Mouse (Mus musculus): ENCODE data around the gene Phyhd1. TPM values are rescaled to one million over a fixed set of nuclear protein-coding genes. Genes with fewer than 3 reads are reported as not detected.

Phyhd1 gene
- total RNA-seq, 2 experiments from 2014 or later: 10.4 to 18.7 TPM

DNA sequence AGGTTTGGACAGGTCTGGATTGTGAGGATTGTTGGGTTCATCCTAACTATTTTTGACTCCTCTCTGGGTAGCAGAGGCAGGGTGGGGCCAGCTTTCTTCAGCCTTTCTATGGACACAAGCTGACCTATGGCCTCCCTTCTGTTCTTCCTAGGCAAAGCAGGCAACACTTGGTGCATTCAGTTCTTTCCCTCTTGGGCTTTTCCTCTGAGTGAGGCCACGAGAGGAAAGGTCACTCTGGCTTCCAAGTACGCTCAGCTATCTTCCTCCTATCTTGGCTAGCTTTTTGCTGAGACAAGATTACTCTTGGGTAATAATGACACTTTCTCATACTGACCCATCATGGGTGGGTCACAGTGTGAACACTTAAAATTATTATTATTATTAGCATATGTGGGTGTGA lies 17.2 kb downstream of the Phyhd1 start:
- no peak for DNase-seq (ENCODE audit: low spot score)

DNA sequence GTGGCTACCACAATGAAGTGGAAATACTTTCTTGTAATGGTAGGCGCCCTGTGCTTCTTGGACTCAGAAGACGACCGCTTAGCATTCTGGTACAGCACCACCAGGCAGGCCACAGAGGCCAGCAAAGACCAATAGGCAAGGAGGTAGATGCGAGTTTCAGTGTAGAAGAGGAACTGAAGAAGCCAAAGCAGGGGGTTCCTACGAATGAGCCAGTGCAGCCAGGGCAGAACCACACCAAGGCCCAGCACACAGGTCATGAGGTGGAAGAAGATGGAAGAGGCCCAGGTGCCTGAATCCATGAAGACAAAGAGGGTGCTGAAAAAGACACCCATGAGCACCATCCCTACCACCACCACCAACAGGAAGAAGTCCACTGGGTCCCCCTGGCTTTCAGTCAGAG lies 19.0 kb downstream of the Phyhd1 start:
- DNase-seq (ENCODE audit: low spot score): no peak

DNA sequence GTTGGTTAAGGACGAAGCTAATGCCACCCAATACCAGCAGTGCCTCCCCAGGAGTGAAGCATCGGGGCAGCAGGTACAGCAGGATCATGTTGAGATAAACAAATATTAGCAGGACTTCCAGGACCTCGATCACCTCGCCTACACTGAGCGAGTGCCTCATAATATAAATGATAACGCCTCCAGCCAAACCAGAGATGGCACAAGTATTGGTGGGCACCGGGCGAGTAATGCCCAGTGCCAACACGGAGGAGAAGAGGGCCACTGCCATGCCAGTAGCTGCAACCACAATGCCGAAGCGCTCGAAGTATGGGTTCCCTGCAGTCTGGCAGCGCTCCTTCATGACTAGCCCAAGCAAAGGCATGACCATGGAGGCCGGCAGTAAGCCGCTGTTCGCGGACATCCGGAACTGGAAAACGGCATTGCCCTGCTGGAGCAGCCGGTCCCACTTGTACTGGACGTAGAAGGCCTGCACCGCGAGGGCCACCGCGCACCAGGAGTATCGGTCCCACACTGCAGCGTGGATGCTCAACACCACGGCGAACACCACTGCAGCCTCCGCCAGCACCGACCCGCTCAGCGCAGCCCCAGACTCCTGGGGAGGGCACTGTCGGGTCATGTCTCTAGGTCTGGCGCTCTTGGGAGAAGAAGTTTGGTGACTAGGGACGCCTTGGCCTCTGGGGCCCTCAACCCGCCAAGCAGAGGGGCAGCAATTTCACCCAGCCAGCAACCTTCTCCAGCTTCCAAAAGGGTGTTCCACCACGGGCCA lies 19.6 kb downstream of the Phyhd1 start:
- no peak for DNase-seq (ENCODE audit: low spot score)

DNA sequence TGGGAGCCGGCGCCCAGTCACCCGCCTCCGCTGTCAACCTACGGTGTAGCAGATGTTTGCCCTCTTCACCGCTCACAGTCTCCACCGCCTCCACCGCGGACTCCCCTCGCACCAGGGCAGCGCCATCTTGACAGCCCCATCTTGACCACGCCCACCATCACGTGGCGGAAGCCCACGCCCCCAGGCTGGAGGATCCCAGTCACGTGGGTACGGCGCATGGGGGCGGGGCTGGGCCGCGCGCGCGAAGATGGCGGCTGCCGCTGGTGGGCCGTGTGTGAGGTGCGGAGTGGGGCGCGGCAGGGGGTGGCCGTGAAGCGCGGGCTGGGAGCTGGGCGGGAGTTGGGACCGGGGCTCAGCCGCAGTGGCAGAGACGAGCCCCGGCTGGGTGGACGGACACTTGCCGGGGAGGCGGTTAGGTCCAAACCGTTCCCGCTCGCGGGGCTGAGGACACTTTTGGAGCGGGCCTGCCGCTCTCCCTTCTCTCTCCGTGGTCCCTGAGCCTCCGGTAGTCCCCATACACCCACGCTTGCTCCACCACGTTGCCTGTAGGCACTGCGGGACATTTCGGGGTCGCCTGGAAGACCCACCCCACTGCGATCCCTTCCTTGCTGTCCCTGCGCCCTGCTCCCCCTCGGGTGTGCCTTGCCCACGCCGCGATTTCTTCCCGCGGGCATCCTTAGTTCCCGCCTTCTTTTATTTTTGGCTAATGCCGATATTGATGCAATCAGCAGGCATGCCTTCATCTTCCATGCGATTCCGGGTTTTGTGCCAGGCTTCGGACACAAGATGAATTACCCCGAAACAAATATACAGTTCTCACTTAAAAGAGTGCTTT lies 20.4 kb downstream of the Phyhd1 start, which contains the start of the genes Dolk and Nup188:
Gene Dolk (minus strand): TSS at position 143 of the 835 bp plus-strand sequence.
Gene Nup188 (plus strand): TSS at position 206 of the 835 bp plus-strand sequence.
- DNase-seq (ENCODE audit: low spot score): peak; percentile 96

DNA sequence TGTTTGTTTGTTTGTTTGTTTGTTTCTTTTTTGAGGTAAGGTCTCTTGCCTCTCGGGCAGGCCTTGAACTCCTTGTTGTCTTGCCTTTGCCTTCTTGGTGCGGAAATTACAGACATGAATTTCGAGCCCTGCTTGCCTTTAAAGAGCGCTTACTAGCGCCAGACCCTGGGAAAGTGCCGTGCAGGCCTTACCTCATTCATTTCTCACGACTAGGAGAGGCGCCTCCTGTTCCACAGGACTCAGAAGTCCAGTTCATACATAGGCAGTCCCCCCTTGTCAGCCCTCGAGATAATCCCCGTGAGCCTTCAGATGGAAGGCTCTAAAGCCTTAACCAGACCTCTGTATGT lies 21.0 kb downstream of the Phyhd1 start:
- no peak for DNase-seq (ENCODE audit: low spot score)

DNA sequence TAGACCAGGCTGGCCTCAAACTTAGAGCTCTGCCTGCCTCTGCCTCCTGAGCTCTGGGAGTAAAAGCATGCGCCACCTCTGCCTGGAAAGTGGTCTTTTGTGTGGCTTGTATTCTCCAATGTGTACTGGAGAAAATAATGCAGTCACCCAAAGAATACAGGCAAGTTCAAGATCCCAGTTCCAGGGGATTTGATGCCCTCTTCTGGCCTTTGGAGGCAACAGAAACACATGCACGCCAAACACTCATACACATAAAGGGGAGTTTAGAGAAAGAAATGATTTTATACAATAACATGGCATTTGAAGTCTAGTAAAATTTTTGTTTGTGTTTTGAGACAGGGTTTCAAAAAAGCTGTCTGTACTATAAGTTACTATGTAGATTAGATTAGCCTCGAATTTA lies 33.5 kb downstream of the Phyhd1 start:
- no peak for DNase-seq (ENCODE audit: low spot score)

DNA sequence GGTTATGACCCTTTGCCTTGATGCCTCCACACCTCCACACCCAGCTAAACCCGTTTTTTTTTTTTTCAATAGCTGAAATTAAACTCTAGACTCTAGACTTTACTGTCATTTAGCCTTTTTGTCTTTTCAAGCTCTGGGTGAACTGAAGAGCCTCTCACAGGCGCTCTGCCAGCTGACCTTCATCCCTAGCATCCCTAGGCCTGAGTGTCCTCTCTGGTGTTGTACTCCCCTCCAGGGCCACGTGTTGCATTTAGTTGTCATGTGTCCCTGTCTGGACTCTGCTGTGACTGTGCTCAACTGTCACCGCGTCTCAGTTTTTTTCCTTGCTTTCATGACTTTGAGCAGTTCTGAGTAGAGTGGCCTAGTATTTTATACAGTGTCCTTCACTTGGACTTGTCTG lies 34.0 kb downstream of the Phyhd1 start:
- DNase-seq (ENCODE audit: low spot score): no peak

DNA sequence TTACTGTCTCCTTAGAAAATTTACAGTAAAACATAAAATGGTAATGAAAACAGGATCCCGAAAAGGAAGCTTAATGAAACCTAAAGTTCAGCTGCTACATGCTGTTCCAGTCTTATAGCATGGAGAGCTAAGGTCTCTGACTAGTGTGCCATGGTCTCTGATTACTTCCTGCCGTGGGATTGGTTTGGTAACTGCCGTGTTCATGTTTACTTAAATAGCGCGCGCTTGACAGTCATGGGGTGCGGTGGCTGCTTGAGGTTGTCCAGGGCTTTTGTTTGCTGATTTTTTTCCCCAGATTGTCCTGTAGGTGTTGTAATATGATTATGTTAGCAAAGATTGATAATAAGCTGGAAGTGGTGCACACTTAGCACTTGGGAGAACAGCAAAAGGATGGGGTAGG lies 40.1 kb downstream of the Phyhd1 start:
- DNase-seq (ENCODE audit: low spot score): no peak

DNA sequence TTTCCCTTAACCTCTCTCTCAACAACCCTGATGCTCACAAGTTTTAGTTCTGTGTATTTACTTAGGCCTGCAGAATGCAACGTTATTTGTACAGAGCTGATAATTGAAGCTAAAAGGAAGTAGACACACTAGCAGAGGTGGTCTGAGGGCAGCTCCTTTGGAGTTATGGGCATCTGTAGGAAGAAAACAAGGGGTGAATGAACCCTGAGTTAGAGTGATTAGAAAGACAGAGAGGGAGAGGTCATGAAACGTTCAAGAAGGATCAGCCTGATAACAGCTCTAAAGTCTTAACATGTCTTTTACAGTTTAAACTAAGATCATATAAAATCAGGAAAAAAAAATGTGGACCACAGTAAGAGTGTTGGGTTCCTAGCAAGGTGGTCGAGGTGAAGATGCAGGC lies 43.3 kb downstream of the Phyhd1 start:
- DNase-seq (ENCODE audit: low spot score): no peak

DNA sequence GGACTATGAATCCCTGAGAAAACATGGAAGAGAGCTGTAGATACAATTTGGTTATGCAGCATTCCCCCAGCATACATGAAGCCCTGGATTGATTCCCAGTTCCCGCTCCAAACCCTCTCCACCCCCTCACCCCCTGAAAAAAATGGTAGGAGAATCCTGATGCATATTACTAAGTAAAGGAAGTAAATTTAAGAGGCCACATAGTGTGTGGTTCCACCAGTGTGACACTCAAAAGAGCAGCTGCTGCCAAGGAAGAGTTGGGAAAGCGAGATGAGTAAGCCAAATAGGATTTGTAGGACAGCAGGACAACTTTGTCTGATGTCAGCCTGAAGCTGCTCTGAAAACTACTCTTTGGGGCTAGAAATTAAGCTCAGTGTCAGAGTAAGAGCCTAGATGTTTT lies 45.5 kb downstream of the Phyhd1 start:
- no peak for DNase-seq (ENCODE audit: low spot score)

DNA sequence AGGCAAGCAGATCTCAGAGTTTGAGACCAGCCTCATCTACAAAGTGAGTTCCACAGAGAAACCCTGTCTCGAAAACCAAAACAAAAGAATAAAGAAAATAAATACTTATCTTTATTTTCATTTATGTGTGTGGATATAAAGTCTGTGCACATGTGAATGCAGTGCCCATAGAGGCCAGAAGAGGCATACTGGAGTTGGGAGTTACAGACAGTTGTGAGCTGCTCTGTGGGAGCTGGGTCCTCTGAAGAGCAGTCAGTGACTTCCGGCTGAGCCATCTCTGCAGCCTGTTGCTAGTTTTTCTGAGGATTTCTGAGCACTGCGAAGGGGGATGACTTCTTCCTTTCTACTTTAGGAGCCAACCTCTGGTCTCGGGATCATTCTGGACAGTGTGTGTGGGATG lies 50.1 kb downstream of the Phyhd1 start:
- DNase-seq (ENCODE audit: low spot score): no peak

DNA sequence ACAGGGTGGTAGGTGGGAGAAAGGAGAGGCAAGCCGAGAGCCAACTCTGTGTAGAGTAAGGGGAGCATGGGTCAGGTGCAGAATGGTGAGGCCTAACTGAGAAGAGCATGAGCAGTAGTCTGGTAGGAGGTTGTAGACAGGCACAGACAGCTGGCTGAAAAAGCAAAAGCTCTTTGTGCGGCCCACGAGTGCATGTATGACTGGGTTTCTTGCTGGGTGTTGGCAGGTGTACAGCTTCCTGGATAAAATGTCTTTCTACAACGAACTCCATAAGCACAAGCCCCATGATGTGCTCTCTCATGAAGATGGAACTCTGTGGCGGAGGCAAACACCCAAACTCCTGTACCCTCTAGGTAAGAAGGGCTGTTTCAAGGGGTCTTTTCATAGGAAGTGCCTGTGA lies 51.0 kb downstream of the Phyhd1 start:
- DNase-seq (ENCODE audit: low spot score): no peak

DNA sequence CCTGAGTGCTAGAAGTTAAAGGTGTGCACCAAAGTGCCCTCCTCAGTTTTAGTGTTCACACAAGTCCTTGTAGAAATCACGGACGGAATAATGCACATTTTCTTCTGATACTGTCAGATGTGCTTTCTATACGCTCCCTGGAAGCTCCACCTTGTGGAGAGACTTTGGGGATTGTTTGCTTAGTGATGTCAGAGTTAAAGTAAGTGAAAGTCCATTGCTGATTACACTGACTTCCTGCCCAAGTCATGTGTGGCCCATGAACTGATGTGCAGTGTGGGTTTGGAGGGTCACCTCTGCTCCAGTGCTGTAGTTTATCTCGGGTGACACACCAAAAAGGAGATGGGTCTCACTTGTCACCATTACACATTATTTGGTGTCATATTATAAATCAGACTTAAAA lies 53.3 kb downstream of the Phyhd1 start:
- DNase-seq (ENCODE audit: low spot score): no peak

DNA sequence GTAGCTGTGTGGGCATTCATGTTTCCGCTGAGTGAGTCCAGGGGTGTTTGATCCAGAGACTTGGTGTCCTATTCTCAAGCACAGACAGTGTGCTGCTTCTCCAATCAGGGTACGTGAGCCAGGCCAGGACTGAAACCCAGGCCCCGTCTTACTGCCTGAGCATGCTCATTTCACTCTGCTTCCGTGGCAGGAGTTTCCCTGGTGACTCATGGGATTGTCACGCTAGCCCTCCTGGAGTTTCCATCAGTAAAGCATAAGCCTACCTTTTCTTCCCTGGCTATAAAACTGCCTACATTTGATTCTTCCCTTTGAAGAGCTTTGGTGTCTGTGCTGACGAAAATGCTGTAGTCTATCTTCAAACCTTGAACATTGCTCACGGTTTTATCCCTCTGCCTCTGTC lies 57.1 kb downstream of the Phyhd1 start:
- no peak for DNase-seq (ENCODE audit: low spot score)

DNA sequence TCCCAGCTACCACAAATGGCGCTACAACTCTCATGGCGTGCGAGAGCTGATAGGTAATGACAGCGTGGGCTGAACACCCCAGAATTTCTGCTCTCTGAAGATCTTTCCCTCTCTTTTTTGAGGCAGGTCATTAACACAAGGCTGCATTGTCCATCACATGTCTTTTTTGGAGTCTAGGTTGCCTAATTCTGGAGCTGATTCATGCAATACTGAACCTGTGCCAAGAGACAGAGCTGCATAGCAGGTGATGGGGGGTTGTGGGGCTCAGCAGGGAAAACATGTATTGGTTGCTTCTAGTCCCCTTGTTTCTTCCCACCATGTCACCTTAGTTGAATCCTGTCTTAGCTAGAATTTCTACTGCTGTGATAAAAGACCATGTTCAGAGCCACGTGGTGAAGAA lies 59.3 kb downstream of the Phyhd1 start:
- no peak for DNase-seq (ENCODE audit: low spot score)

DNA sequence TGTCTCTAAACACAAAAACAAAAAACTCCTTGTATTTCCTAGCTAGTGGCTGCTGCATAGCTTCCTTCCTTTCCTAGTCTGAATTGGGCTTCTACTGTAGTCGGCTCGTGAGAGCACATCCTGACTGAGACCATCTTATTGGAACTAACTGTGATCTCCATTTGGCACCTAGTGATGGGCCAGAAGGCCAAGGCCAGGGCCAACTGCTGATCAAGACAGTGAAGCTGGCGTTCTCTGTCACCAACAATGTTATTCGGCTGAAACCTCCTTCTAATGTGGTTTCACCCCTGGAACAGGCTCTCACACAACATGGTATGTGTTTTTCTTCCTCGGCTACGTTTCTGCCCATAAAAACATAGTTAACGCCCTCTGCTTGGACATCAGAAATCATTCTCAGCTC lies 61.3 kb downstream of the Phyhd1 start:
- no peak for DNase-seq (ENCODE audit: low spot score)

DNA sequence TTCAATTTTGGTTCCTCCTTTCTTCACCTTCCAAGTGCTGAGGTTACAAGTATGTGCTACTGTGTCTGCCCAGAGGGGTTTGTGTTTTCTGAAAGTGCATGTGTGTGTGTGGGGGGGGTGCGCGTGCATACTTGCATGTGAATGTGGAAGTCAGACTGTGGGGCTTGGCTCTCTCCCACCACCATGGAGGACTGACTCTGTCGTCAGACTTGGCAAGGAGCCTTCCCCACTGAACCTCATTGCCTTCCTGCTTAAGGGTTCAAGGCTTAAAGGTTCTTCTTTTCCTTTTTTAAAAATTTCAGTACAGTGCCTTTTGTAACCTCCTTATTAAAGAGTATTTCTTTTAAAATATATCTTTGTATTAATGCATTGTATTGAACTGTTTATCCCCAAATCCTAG lies 62.8 kb downstream of the Phyhd1 start:
- no peak for DNase-seq (ENCODE audit: low spot score)

Other genes with a start within 250 kb of the Phyhd1 start
- 1 to 10 TPM; 3.6 to 4.3 TPM for gene Wdr34, start 217.3 kb upstream of the Phyhd1 start, total RNA-seq (2021)
- 100 to 1,000 TPM in 1 of 2 experiments, 10 to 100 TPM in 1; 87.1 to 104 TPM for gene Set, start 208.8 kb upstream of the Phyhd1 start, total RNA-seq (2021)
- gene Pkn3, start 188.5 kb upstream of the Phyhd1 start, total RNA-seq (2021): 1 to 10 TPM; 2.5 to 3.9 TPM
- gene Zdhhc12, start 172.6 kb upstream of the Phyhd1 start, total RNA-seq (2021): 1 to 10 TPM; 2.1 to 2.8 TPM
- 10 to 100 TPM; 23.5 to 24.1 TPM for gene Zer1, start 141.6 kb upstream of the Phyhd1 start, total RNA-seq (2021)
- 10 to 100 TPM; 11.7 to 12.0 TPM for gene Tbc1d13, start 132.5 kb upstream of the Phyhd1 start, total RNA-seq (2021)
- 10 to 100 TPM; 50.1 to 52.0 TPM for gene Endog, start 94.7 kb upstream of the Phyhd1 start, total RNA-seq (2021)
- 1 to 10 TPM; 4.2 to 4.7 TPM for gene Spout1, start 87.7 kb upstream of the Phyhd1 start, total RNA-seq (2021)
- 10 to 100 TPM; 25.3 to 26.9 TPM for gene Kyat1, start 60.4 kb upstream of the Phyhd1 start, total RNA-seq (2021)
- 10 to 100 TPM; 24.5 to 28.4 TPM for gene Lrrc8a, start 28.5 kb upstream of the Phyhd1 start, total RNA-seq (2021)
- 1 to 10 TPM in 1 of 2 experiments, under 1 TPM in 1; 0.55 to 1.2 TPM for gene Gm28035, start 25.6 kb upstream of the Phyhd1 start, total RNA-seq (2021)
- 1 to 10 TPM in 1 of 2 experiments, not detected in 1; 1.1 TPM for gene Gm28038, start 14.8 kb downstream of the Phyhd1 start, total RNA-seq (2021)
- 10 to 100 TPM; 20.9 to 22.4 TPM for gene Dolk, start 20.1 kb downstream of the Phyhd1 start, total RNA-seq (2021)
- gene Nup188, start 20.2 kb downstream of the Phyhd1 start, total RNA-seq (2021): 1 to 10 TPM; 6.8 to 7.8 TPM
- gene Sh3glb2, start 93.1 kb downstream of the Phyhd1 start, total RNA-seq (2021): 10 to 100 TPM; 15.7 to 17.5 TPM
- 10 to 100 TPM; 24.8 to 31.0 TPM for gene Miga2, start 98.0 kb downstream of the Phyhd1 start, total RNA-seq (2021)
- gene Dolpp1, start 126.1 kb downstream of the Phyhd1 start, total RNA-seq (2021): 1 to 10 TPM; 4.9 to 6.9 TPM
- 100 to 1,000 TPM; 378 to 382 TPM for gene Crat, start 149.6 kb downstream of the Phyhd1 start, total RNA-seq (2021)
- 10 to 100 TPM; 62.9 to 65.1 TPM for gene Ptpa, start 149.8 kb downstream of the Phyhd1 start, total RNA-seq (2021)
- 1 to 10 TPM; 1.0 to 1.7 TPM for gene Ier5l, start 208.0 kb downstream of the Phyhd1 start, total RNA-seq (2021)